16 mouse cellular contexts compared by ENCODE assay signal in the genomic region with DNA sequence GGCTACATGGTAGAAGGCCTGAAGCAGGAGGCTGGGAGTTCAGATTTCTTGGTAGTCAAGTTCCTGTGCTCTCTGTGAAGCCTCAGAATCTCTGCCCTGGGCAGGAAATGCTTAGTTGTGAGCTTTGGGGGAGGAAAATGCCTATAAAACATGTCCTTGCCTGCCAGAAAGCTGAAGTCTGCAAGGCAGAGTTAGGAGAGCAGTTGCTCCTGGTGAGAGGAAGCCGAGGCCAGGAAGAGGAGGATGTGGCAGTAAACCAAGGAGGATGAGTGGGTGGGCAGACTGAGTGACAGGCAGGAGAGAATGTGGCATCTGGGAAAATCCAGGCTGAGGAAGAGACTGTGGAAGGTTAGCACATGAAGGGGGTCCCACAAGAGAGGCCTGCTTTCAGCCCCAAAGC.
DNase-seq lines count a peak whose midpoint lies in the region; ATAC-seq lines count a peak whose summit lies in the region.
"Had no signal": no experiment of that assay in that cellular context is flagged by ENCODE, and none has a peak within 500 bp of the region (broad histone marks: within the 10 kb centered on the region; RNA-seq: fewer than 3 reads in every experiment).

No protein-coding gene starts in this region.

- WGBS in kidney, embryonic 14.5 days, result 14% methylated on average over 1 of the region's 1 CpGs

- no peak overlapping the region for H3K4me3 ChIP-seq in kidney, embryonic 14.5 days (ENCODE audit: low read length)
- H3K4me3 ChIP-seq: forebrain, embryonic 10.5 days; hindbrain, embryonic 10.5 days; lung, embryonic 15.5 days; midbrain, embryonic 10.5 days; neural tube, embryonic 12.5 days had no signal

- peak; percentile 8 for DNase-seq in CD4-positive, CD25-positive, alpha-beta regulatory T cell, adult 2 months (ENCODE audit: low read depth, low spot score)
- DNase-seq in kidney, adult 11 months, result no peak
- peak; percentile 27 to 55 for DNase-seq in right cerebral cortex, adult 2 months (ENCODE audit: low spot score in 2 of 2)
- DNase-seq in right cerebral cortex, postnatal 4 days, result no peak
- peak; percentile 42 for DNase-seq in telencephalon, adult 2 months (ENCODE audit: low read depth, low spot score)
- DNase-seq: adrenal gland, postnatal 25 days; gastrocnemius, postnatal 36 days; thymus, postnatal 25 days had no signal

- no peak overlapping the region for H3K4me2 ChIP-seq in kidney, embryonic 14.5 days (replicated peaks; ENCODE audit: low read depth, low read length)
- H3K4me2 ChIP-seq: lung, embryonic 15.5 days; neural tube, embryonic 12.5 days had no signal

- no peaks in the 10 kb centered on the region for H3K36me3 ChIP-seq in kidney, embryonic 14.5 days (ENCODE audit: control insufficient read depth, insufficient read depth, low read length)
- H3K36me3 ChIP-seq: forebrain, embryonic 10.5 days; hindbrain, embryonic 10.5 days; lung, embryonic 15.5 days; midbrain, embryonic 10.5 days; neural tube, embryonic 12.5 days had no signal

- H3K27ac ChIP-seq in kidney, embryonic 14.5 days (ENCODE audit: low read depth, low read length), result peak overlapping the region; percentile 79
- H3K27ac ChIP-seq: forebrain, embryonic 10.5 days; hindbrain, embryonic 10.5 days; lung, embryonic 15.5 days; midbrain, embryonic 10.5 days; neural tube, embryonic 12.5 days had no signal

- no peaks in the 10 kb centered on the region for H3K27me3 ChIP-seq in kidney, embryonic 14.5 days (ENCODE audit: control insufficient read depth, insufficient read depth, low read length)
- H3K27me3 ChIP-seq: lung, embryonic 15.5 days; neural tube, embryonic 12.5 days had no signal

- no peak for ATAC-seq in CD4-positive, CD25-positive, alpha-beta regulatory T cell, adult 4 months
- peak; percentile 5; the same call in 1 of the 2 replicates for ATAC-seq in kidney, embryonic 14.5 days (ENCODE audit: low FRiP score, low TSS enrichment)
- ATAC-seq in megakaryocyte-erythroid progenitor cell, adult 5-6 weeks (replicated peaks; ENCODE audit: low FRiP score, low TSS enrichment, poor library complexity, severe bottlenecking), result no peak

- H3K9ac ChIP-seq in kidney, embryonic 14.5 days (ENCODE audit: low read depth, low read length), result no peak overlapping the region
- H3K9ac ChIP-seq: lung, embryonic 15.5 days; neural tube, embryonic 12.5 days had no signal

- H3K4me1 ChIP-seq in kidney, embryonic 14.5 days (ENCODE audit: control insufficient read depth, insufficient read depth, low read length), result peaks cover 8% of the 10 kb centered on the region
- H3K4me1 ChIP-seq: forebrain, embryonic 10.5 days; lung, embryonic 15.5 days; midbrain, embryonic 10.5 days; neural tube, embryonic 12.5 days had no signal

- no peaks in the 10 kb centered on the region for H3K9me3 ChIP-seq in kidney, embryonic 14.5 days (ENCODE audit: control insufficient read depth, low read length)
- H3K9me3 ChIP-seq: hindbrain, embryonic 10.5 days; lung, embryonic 15.5 days; midbrain, embryonic 10.5 days; neural tube, embryonic 12.5 days had no signal

Comparison
In these comparisons a context has a peak if more than half of its experiments do, and no peak if none do; other contexts are left out.
1. DNase-seq: peak in CD4-positive, CD25-positive, alpha-beta regulatory T cell, adult 2 months (single experiment), right cerebral cortex, adult 2 months (2 of 2) and telencephalon, adult 2 months (single experiment); none in kidney, adult 11 months (single experiment) and right cerebral cortex, postnatal 4 days (single experiment).